Mouse (Mus musculus): ENCODE data around the gene Megf8. TPM values are rescaled to one million over a fixed set of nuclear protein-coding genes. Genes with fewer than 3 reads are reported as not detected.
A peak's percentile ranks its signal among the peaks of the same experiment; 100 is the strongest.

Megf8 gene
- total and polyA plus RNA-seq, 3 experiments, result 21.5 to 31.7 (median 28.9) TPM

- intact Hi-C loops (cut with DNase I), result no loop called here
- 94% methylated on average over 7 of the region's 7 CpGs for WGBS
These were observed 66.4 kb downstream of the Megf8 start for GRCm38 (mm10) chr7:25383385-25383784.

GRCm38 (mm10) chr7:25383891-25384290, 66.9 kb downstream of the Megf8 start:
- H3K27me3 ChIP-seq (ENCODE audit: control insufficient read depth, insufficient read depth, low read length), result no peaks in the 10 kb centered on the region
- no peaks in the 10 kb centered on the region for H3K79me2 ChIP-seq (replicated peaks; ENCODE audit: control insufficient read depth, insufficient read depth, low read length)
- DNase-seq, result peak in 1 of 2 experiments; percentile 15
- peaks cover 12% of the 10 kb centered on the region for H3K36me3 ChIP-seq (ENCODE audit: control insufficient read depth, insufficient read depth, low read length)
- H3K9ac ChIP-seq (ENCODE audit: low read depth, low read length), result no peak overlapping the region
- no peak overlapping the region for H3K27ac ChIP-seq
- peaks cover 17% of the 10 kb centered on the region for H3K4me1 ChIP-seq (ENCODE audit: control insufficient read depth, insufficient read depth, low read length)
- intact Hi-C loops (cut with DNase I), result no loop called here
- no peak for TF ChIP-seq POLR2A (IDR thresholded peaks at IDR 0.05; ENCODE audit: insufficient read depth, low read depth, low read length)
- no peak overlapping the region for H3K4me3 ChIP-seq
- WGBS, result 69% methylated on average over 4 of the region's 4 CpGs

More at GRCm38 (mm10) chr7:25383385-25383784, 66.4 kb downstream of the Megf8 start:
- Histone ChIP-seq H3K9ac (ENCODE audit: low read depth, low read length) (no peak overlapping the region), H3K4me1 (ENCODE audit: control insufficient read depth, insufficient read depth, low read length) (peaks cover 17% of the 10 kb centered on the region), H3K36me3 (ENCODE audit: control insufficient read depth, insufficient read depth, low read length) (peaks cover 12% of the 10 kb centered on the region), H3K27me3 (ENCODE audit: control insufficient read depth, insufficient read depth, low read length) (no peaks in the 10 kb centered on the region), H3K4me3 (no peak overlapping the region), H3K27ac (no peak overlapping the region), H3K79me2 (replicated peaks; ENCODE audit: control insufficient read depth, insufficient read depth, low read length) (no peaks in the 10 kb centered on the region)
- TF ChIP-seq CTCF (IDR thresholded peaks at IDR 0.05) (no peak), POLR2A (IDR thresholded peaks at IDR 0.05; ENCODE audit: insufficient read depth, low read depth, low read length) (no peak), EP300 (IDR thresholded peaks at IDR 0.05; ENCODE audit: insufficient read depth, low read depth, low read length) (no peak)
- DNase-seq, result no peak

- no peak for DNase-seq
- no peak for TF ChIP-seq EP300 (IDR thresholded peaks at IDR 0.05; ENCODE audit: insufficient read depth, low read depth, low read length)
- TF ChIP-seq CTCF (IDR thresholded peaks at IDR 0.05), result no peak
- TF ChIP-seq POLR2A (IDR thresholded peaks at IDR 0.05; ENCODE audit: insufficient read depth, low read depth, low read length), result no peak
- Histone ChIP-seq H3K4me1 (ENCODE audit: control insufficient read depth, insufficient read depth, low read length) (peaks cover 19% of the 10 kb centered on the region), H3K4me3 (no peak overlapping the region), H3K27me3 (ENCODE audit: control insufficient read depth, insufficient read depth, low read length) (no peaks in the 10 kb centered on the region), H3K9ac (ENCODE audit: low read depth, low read length) (no peak overlapping the region), H3K36me3 (ENCODE audit: control insufficient read depth, insufficient read depth, low read length) (peaks cover 12% of the 10 kb centered on the region), H3K27ac (no peak overlapping the region), H3K79me2 (replicated peaks; ENCODE audit: control insufficient read depth, insufficient read depth, low read length) (no peaks in the 10 kb centered on the region)
- 89% methylated on average over 13 of the region's 13 CpGs for WGBS
- intact Hi-C loops (cut with DNase I), result no loop called here
These were observed 67.4 kb downstream of the Megf8 start for GRCm38 (mm10) chr7:25384318-25384717.

- no peak overlapping the region for H3K27ac ChIP-seq
- H3K9ac ChIP-seq (ENCODE audit: low read depth, low read length), result no peak overlapping the region
- H3K79me2 ChIP-seq (replicated peaks; ENCODE audit: control insufficient read depth, insufficient read depth, low read length), result no peaks in the 10 kb centered on the region
- no peak overlapping the region for H3K4me3 ChIP-seq
- no peak for TF ChIP-seq EP300 (IDR thresholded peaks at IDR 0.05; ENCODE audit: insufficient read depth, low read depth, low read length)
- TF ChIP-seq CTCF (IDR thresholded peaks at IDR 0.05), result no peak
- TF ChIP-seq POLR2A (IDR thresholded peaks at IDR 0.05; ENCODE audit: insufficient read depth, low read depth, low read length), result no peak
- peak in 1 of 2 experiments; percentile 29 for DNase-seq
- intact Hi-C loops (cut with DNase I), result no loop called here
- H3K27me3 ChIP-seq (ENCODE audit: control insufficient read depth, insufficient read depth, low read length), result no peaks in the 10 kb centered on the region
- H3K4me1 ChIP-seq (ENCODE audit: control insufficient read depth, insufficient read depth, low read length), result peaks cover 19% of the 10 kb centered on the region
- 83% methylated on average over 9 of the region's 9 CpGs for WGBS
- H3K36me3 ChIP-seq (ENCODE audit: control insufficient read depth, insufficient read depth, low read length), result peaks cover 12% of the 10 kb centered on the region
These were observed 67.9 kb downstream of the Megf8 start for GRCm38 (mm10) chr7:25384818-25385217.

GRCm38 (mm10) chr7:25385259-25385658, 68.3 kb downstream of the Megf8 start:
- DNase-seq, result peak in 1 of 2 experiments; percentile 20
- no peak for TF ChIP-seq POLR2A (IDR thresholded peaks at IDR 0.05; ENCODE audit: insufficient read depth, low read depth, low read length)
- Histone ChIP-seq H3K4me3 (peak overlapping the region; percentile 67), H3K36me3 (ENCODE audit: control insufficient read depth, insufficient read depth, low read length) (peaks cover 12% of the 10 kb centered on the region), H3K27ac (peak overlapping the region; percentile 96), H3K4me1 (ENCODE audit: control insufficient read depth, insufficient read depth, low read length) (peaks cover 21% of the 10 kb centered on the region), H3K79me2 (replicated peaks; ENCODE audit: control insufficient read depth, insufficient read depth, low read length) (no peaks in the 10 kb centered on the region), H3K27me3 (ENCODE audit: control insufficient read depth, insufficient read depth, low read length) (no peaks in the 10 kb centered on the region), H3K9ac (ENCODE audit: low read depth, low read length) (no peak overlapping the region)
- 88% methylated on average over 12 of the region's 12 CpGs for WGBS
- intact Hi-C loops (cut with DNase I), result no loop called here

- Histone ChIP-seq H3K9ac (ENCODE audit: low read depth, low read length) (peak overlapping the region; percentile 31), H3K36me3 (ENCODE audit: control insufficient read depth, insufficient read depth, low read length) (peaks cover 9% of the 10 kb centered on the region), H3K27ac (peak overlapping the region; percentile 96), H3K79me2 (replicated peaks; ENCODE audit: control insufficient read depth, insufficient read depth, low read length) (no peaks in the 10 kb centered on the region), H3K4me1 (ENCODE audit: control insufficient read depth, insufficient read depth, low read length) (peaks cover 28% of the 10 kb centered on the region), H3K27me3 (ENCODE audit: control insufficient read depth, insufficient read depth, low read length) (no peaks in the 10 kb centered on the region), H3K4me3 (peak overlapping the region; percentile 67)
- WGBS, result 26% methylated on average over 12 of the region's 12 CpGs
- DNase-seq, result peak; percentile 91 to 92
- intact Hi-C loops (cut with DNase I), result no loop called here
- TF ChIP-seq POLR2A (IDR thresholded peaks at IDR 0.05; ENCODE audit: insufficient read depth, low read depth, low read length), result peak; percentile 70
- no peak for TF ChIP-seq CTCF (IDR thresholded peaks at IDR 0.05)
- peak; percentile 88; the same call in 1 of the 2 replicates for TF ChIP-seq EP300 (IDR thresholded peaks at IDR 0.05; ENCODE audit: insufficient read depth, low read depth, low read length)
These were observed 69.0 kb downstream of the Megf8 start for GRCm38 (mm10) chr7:25385850-25386555.

All from heart, adult 2 months (tissue).